Mouse (Mus musculus) intestine, postnatal 0 days (tissue): Measurements from ENCODE around the gene Arhgap15. TPM values are rescaled to one million over a fixed set of nuclear protein-coding genes. Genes with fewer than 3 reads are reported as not detected.

Experiments used
- ATAC-seq: fragments of 200-750 bp; cut with Nextera tagmentation; 2 replicates; pipeline ENCODE4 v1.8.0; 2017; ENCODE audit warnings: mild to moderate bottlenecking, moderate TSS enrichment, moderate library complexity
- H3K27ac ChIP-seq: fragments of 300-500 bp; sonication (generic); 2 replicates; pipeline ENCODE4 v1.5.1; 2014; ENCODE audit warnings: mild to moderate bottlenecking, low read depth, low read length, moderate library complexity
- H3K27me3 ChIP-seq: fragments of 300-500 bp; sonication (generic); replicated peaks from 2 replicates; pipeline ENCODE4 v1.6.1; 2014; ENCODE audit warnings: low read length, mixed read lengths; ENCODE audit not compliant: control insufficient read depth, insufficient read depth
- H3K36me3 ChIP-seq: fragments of 300-500 bp; sonication (generic); 2 replicates; pipeline ENCODE4 v1.6.1; 2014; ENCODE audit warnings: mild to moderate bottlenecking, moderate library complexity; ENCODE audit not compliant: control insufficient read depth, insufficient read depth
- H3K4me1 ChIP-seq: fragments of 300-500 bp; sonication (generic); replicated peaks from 2 replicates; pipeline ENCODE4 v1.6.1; 2014; ENCODE audit warnings: antibody characterized with exemption, low read length, mixed read lengths; ENCODE audit not compliant: control insufficient read depth, insufficient read depth
- H3K4me2 ChIP-seq: fragments of 300-500 bp; sonication (generic); replicated peaks from 2 replicates; pipeline ENCODE4 v1.6.1; 2014; ENCODE audit warnings: low read depth, mild to moderate bottlenecking, moderate library complexity
- H3K4me3 ChIP-seq: fragments of 300-500 bp; sonication (generic); 2 replicates; pipeline ENCODE4 v1.5.1; 2014; ENCODE audit warnings: low read depth, low read length
- H3K9ac ChIP-seq: fragments of 300-500 bp; sonication (generic); 2 replicates; pipeline ENCODE4 v1.6.1; 2014; ENCODE audit warnings: mild to moderate bottlenecking, low read depth, low read length
- H3K9me3 ChIP-seq: fragments of 300-500 bp; sonication (generic); 2 replicates; pipeline ENCODE4 v1.6.1; 2016; ENCODE audit warnings: mixed run types; ENCODE audit not compliant: control insufficient read depth
- CTCF ChIP-seq: sonication (generic); IDR thresholded peaks from 2 replicates; pipeline ENCODE4 v1.5.1; 2016; ENCODE audit warnings: low read depth, mild to moderate bottlenecking, control low read depth, antibody characterized with exemption, moderate library complexity
- WGBS: fragments of 180-500 bp; shearing (Covaris S2); extraction: QIAGEN DNeasy Blood & Tissue Kit; methylation state at CpG from one replicate; pipeline ENCODE4 v1.1.7; 2014; 5-methylcytosine and 5-hydroxymethylcytosine counted together
- polyA plus RNA-seq: library from polyadenylated mRNA; unstranded; fragments of >200 nt; fragmentation: Nextera tagmentation; extraction: Ambion mirVana; gene quantifications from 2 replicates; pipeline ENCODE4 v1.2.1, GENCODE M21; 2015

Arhgap15 gene
- polyA plus RNA-seq, 1 experiment from 2014 or later = 0.80 TPM

DNA sequence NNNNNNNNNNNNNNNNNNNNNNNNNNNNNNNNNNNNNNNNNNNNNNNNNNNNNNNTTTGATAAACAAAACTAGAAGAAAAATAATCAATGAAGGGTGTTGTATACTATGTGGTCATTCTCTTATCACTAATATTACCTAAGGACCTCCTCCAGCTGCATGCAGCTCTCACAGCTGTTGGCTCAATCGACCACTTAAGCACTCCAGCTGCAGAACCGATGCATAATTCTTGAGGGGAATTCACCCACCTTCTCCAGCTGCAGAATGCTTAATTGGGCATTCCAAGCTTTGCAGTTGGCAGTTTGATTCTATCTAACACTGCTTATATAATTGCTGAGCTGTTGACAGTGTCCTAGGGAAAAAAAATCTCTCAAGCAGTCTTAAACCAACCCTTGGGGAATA lies 663.0 kb downstream of the Arhgap15 start:
- no peaks in the 10 kb centered on the region for H3K27me3 ChIP-seq
- H3K27ac ChIP-seq = no peak overlapping the region
- ATAC-seq = no peak
- 55% methylated on average over 2 of the region's 2 CpGs for WGBS
- TF ChIP-seq CTCF = no peak
- no peaks in the 10 kb centered on the region for H3K9me3 ChIP-seq
- H3K4me1 ChIP-seq = no peaks in the 10 kb centered on the region
- H3K4me2 ChIP-seq = no peak overlapping the region
- H3K4me3 ChIP-seq = no peak overlapping the region
- H3K9ac ChIP-seq = no peak overlapping the region
- no peaks in the 10 kb centered on the region for H3K36me3 ChIP-seq

GRCm38 (mm10) chr2:44416331-44416730 lies 667.7 kb downstream of the Arhgap15 start:
- Histone ChIP-seq H3K4me2 (no peak overlapping the region), H3K27ac (no peak overlapping the region), H3K9ac (no peak overlapping the region), H3K4me3 (no peak overlapping the region), H3K27me3 (no peaks in the 10 kb centered on the region), H3K9me3 (no peaks in the 10 kb centered on the region), H3K4me1 (no peaks in the 10 kb centered on the region), H3K36me3 (no peaks in the 10 kb centered on the region)
- no peak for ATAC-seq
- 95% methylated on average over 4 of the region's 4 CpGs for WGBS
- TF ChIP-seq CTCF = no peak

DNA sequence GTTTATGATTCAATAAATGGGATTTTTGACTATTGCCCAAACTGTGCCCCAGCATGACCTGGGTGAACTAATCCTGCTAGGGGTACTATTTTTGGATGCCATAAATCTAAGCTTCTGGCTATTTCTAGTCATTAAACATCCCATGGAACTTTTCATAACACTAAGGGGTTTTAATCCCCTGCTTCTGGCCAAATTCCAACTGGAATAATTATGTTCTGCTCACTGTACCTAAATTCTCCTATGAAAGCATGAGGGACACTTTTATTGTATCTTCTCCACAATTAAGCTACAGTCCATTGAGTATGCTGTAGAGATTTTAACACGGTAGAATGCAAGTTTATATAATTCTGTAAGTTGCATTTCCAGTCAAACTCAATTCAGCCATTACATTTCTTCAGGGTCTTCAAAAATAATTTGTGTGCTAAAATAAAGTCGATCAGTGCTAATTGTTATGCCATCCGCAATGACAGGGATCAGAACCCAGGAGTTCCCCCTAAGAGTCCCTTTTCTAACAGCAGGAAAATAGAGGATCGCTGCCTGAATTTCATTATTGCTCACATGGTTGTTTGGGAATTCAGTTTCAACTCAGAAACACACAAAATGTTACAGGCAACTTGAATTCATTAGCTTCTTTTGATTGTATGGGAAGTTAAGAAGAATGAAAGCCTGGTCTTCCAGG lies 671.1 kb downstream of the Arhgap15 start:
- Histone ChIP-seq H3K27ac (no peak overlapping the region), H3K4me3 (no peak overlapping the region)
- no peak for ATAC-seq

GRCm38 (mm10) chr2:44430521-44430920 lies 681.9 kb downstream of the Arhgap15 start:
- Histone ChIP-seq H3K9ac (no peak overlapping the region), H3K4me3 (no peak overlapping the region), H3K4me2 (no peak overlapping the region), H3K36me3 (no peaks in the 10 kb centered on the region), H3K27ac (no peak overlapping the region), H3K4me1 (no peaks in the 10 kb centered on the region), H3K27me3 (no peaks in the 10 kb centered on the region), H3K9me3 (no peaks in the 10 kb centered on the region)
- no peak for ATAC-seq
- 86% methylated on average over 9 of the region's 9 CpGs for WGBS
- no peak for TF ChIP-seq CTCF

More for the DNA sequence above, 671.1 kb downstream of the Arhgap15 start:
- Histone ChIP-seq H3K9ac (no peak overlapping the region), H3K4me1 (no peaks in the 10 kb centered on the region), H3K9me3 (no peaks in the 10 kb centered on the region), H3K36me3 (no peaks in the 10 kb centered on the region), H3K27me3 (no peaks in the 10 kb centered on the region), H3K4me2 (no peak overlapping the region)
- TF ChIP-seq CTCF = no peak
- 93% methylated on average over 4 of the region's 4 CpGs for WGBS

DNA sequence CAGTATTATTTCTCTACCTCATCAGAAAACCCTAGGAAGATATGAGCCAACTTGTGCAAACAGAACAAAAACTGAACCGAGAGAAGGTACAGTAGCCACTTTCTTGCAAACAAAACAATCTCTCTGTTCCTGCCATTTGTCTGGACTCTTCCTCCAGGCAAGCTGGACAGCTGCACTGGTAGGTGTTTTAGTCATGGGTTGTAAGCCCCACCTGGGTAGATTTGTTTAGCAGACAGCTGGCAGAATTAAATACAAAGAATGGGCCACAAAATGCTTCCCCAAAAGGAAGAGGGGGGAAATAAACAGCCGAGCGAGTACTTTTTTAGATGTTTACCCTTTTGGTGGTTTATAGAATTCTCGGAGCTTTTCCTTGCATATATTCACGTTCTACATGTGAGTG lies 688.0 kb downstream of the Arhgap15 start:
- Histone ChIP-seq H3K4me3 (no peak overlapping the region), H3K4me2 (no peak overlapping the region), H3K9me3 (no peaks in the 10 kb centered on the region), H3K9ac (no peak overlapping the region), H3K27ac (no peak overlapping the region), H3K4me1 (no peaks in the 10 kb centered on the region), H3K27me3 (no peaks in the 10 kb centered on the region), H3K36me3 (no peaks in the 10 kb centered on the region)
- no peak for TF ChIP-seq CTCF
- 60% methylated on average over 5 of the region's 5 CpGs for WGBS
- ATAC-seq = no peak

- WGBS = 68% methylated on average over 8 of the region's 8 CpGs
These were observed 689.0 kb downstream of the Arhgap15 start for GRCm38 (mm10) chr2:44437496-44438057.

More at GRCm38 (mm10) chr2:44437496-44438057, 689.0 kb downstream of the Arhgap15 start:
- Histone ChIP-seq H3K4me2 (no peak overlapping the region), H3K4me1 (no peaks in the 10 kb centered on the region), H3K27ac (no peak overlapping the region), H3K36me3 (no peaks in the 10 kb centered on the region), H3K27me3 (no peaks in the 10 kb centered on the region), H3K9ac (no peak overlapping the region), H3K9me3 (no peaks in the 10 kb centered on the region), H3K4me3 (no peak overlapping the region)
- no peak for TF ChIP-seq CTCF
- ATAC-seq = no peak
